Mouse (Mus musculus): ENCODE measurements around the gene Mtnr1b.

- TF ChIP-seq CTCF (conservative IDR thresholded peaks at IDR 0.05; ENCODE audit: low read length) (no peak), POU5F1 (IDR thresholded peaks at IDR 0.05; ENCODE audit: borderline replicate concordance, low read length) (no peak)
Observed at GRCm38 (mm10) chr9:15912735-15913134, 38.4 kb upstream of the Mtnr1b start.

Data from E14TG2a.4 (cell line).